Mouse (Mus musculus): ENCODE measurements around the gene Olfr304. TPM values are rescaled to one million over a fixed set of nuclear protein-coding genes. Genes with fewer than 3 reads are reported as not detected.

The Olfr304 gene
- polyA plus RNA-seq (2021; fragmentation: Nextera tagmentation): not detected in 2 replicates
- long read RNA-seq, experiment 1: 0 reads
- long read RNA-seq, experiment 2: 0 reads

GRCm38 (mm10) chr7:86386558-86386957, at the start of gene Olfr304:
Olfr304 (minus strand) TSS chr7:86386658.

GRCm38 (mm10) chr7:86403546-86403945, 17.1 kb upstream of the Olfr304 start, which contains the start of gene Olfr301:
Olfr301 (plus strand) TSS chr7:86403846.

GRCm38 (mm10) chr7:86397689-86398088, 11.2 kb upstream of the Olfr304 start, which contains the start of gene Olfr303:
Olfr303 (minus strand) TSS chr7:86397789.

GRCm38 (mm10) chr7:86366828-86367227, 19.6 kb downstream of the Olfr304 start, which contains the start of gene Olfr305:
Olfr305 (minus strand) TSS chr7:86366928.

GRCm38 (mm10) chr7:86337486-86337885, 49.0 kb downstream of the Olfr304 start, which contains the start of gene Olfr307:
Olfr307 (minus strand) TSS chr7:86337586.

Other genes starting within 250 kb of the Olfr304 start
- not detected in 2 replicates for gene Vmn2r75, start 214.9 kb downstream of the Olfr304 start, polyA plus RNA-seq (2021; fragmentation: Nextera tagmentation)
- not detected in 2 replicates for gene Vmn2r76, start 140.3 kb downstream of the Olfr304 start, polyA plus RNA-seq (2021; fragmentation: Nextera tagmentation)
- gene Olfr310, start 109.5 kb downstream of the Olfr304 start, polyA plus RNA-seq (2021; fragmentation: Nextera tagmentation): not detected in 2 replicates
- gene Olfr309, start 73.0 kb downstream of the Olfr304 start, polyA plus RNA-seq (2021; fragmentation: Nextera tagmentation): not detected in 2 replicates
- gene Olfr308, start 61.0 kb downstream of the Olfr304 start, polyA plus RNA-seq (2021; fragmentation: Nextera tagmentation): not detected in 2 replicates
- not detected in 2 replicates for gene Olfr307, start 49.1 kb downstream of the Olfr304 start, polyA plus RNA-seq (2021; fragmentation: Nextera tagmentation)
- not detected in 2 replicates for gene Olfr305, start 19.7 kb downstream of the Olfr304 start, polyA plus RNA-seq (2021; fragmentation: Nextera tagmentation)
- gene Olfr303, start 11.1 kb upstream of the Olfr304 start, polyA plus RNA-seq (2021; fragmentation: Nextera tagmentation): not detected in 2 replicates
- gene Olfr301, start 17.2 kb upstream of the Olfr304 start, polyA plus RNA-seq (2021; fragmentation: Nextera tagmentation): not detected in 2 replicates
- gene Olfr299, start 73.3 kb upstream of the Olfr304 start, polyA plus RNA-seq (2021; fragmentation: Nextera tagmentation): not detected in 2 replicates
- gene Olfr298, start 105.8 kb upstream of the Olfr304 start, polyA plus RNA-seq (2021; fragmentation: Nextera tagmentation): not detected in 2 replicates
- gene Olfr297, start 133.3 kb upstream of the Olfr304 start, polyA plus RNA-seq (2021; fragmentation: Nextera tagmentation): not detected in 2 replicates
- gene Olfr295, start 197.2 kb upstream of the Olfr304 start, polyA plus RNA-seq (2021; fragmentation: Nextera tagmentation): not detected in 2 replicates
- not detected in 2 replicates for gene Olfr294, start 230.0 kb upstream of the Olfr304 start, polyA plus RNA-seq (2021; fragmentation: Nextera tagmentation)

All from layer of hippocampus, adult 6 months (tissue).